Mouse (Mus musculus): ENCODE measurements around the gene Klrb1c. TPM values are rescaled to one million over a fixed set of nuclear protein-coding genes. Genes with fewer than 3 reads are reported as not detected.
"Not testable (repeated sequence)": the region's sequence is repeated elsewhere in the genome, so short reads cannot be mapped to it uniquely, and the experiment has no call there.

Gene Klrb1c
- polyA plus RNA-seq, 1 experiment from 2014 or later: not detected

GRCm38 (mm10) chr6:128753610-128754224, 35.3 kb downstream of the Klrb1c start:
- not testable (repeated sequence) for H3K4me3 ChIP-seq (ENCODE audit: low read depth, low read length); H3K4me1 ChIP-seq (replicated peaks; ENCODE audit: control insufficient read depth, insufficient read depth, low read length); H3K9ac ChIP-seq (ENCODE audit: low read length); H3K27ac ChIP-seq (ENCODE audit: low read depth, low read length); H3K27me3 ChIP-seq (ENCODE audit: control insufficient read depth, insufficient read depth, low read length); H3K9me3 ChIP-seq (ENCODE audit: control insufficient read depth, low read length); H3K4me2 ChIP-seq (ENCODE audit: low read depth, low read length, severe bottlenecking); H3K36me3 ChIP-seq (ENCODE audit: control insufficient read depth, insufficient read depth, low read length)
- DNase-seq (ENCODE audit: low spot score) (peak; percentile 80), ATAC-seq (replicated peaks; ENCODE audit: low FRiP score) (peak; percentile 96)
- 47% methylated on average over 7 of the region's 8 CpGs for WGBS

- H3K9ac ChIP-seq (ENCODE audit: low read length); H3K27ac ChIP-seq (ENCODE audit: low read depth, low read length); H3K27me3 ChIP-seq (ENCODE audit: control insufficient read depth, insufficient read depth, low read length); H3K4me3 ChIP-seq (ENCODE audit: low read depth, low read length); DNase-seq (ENCODE audit: low spot score); H3K4me2 ChIP-seq (ENCODE audit: low read depth, low read length, severe bottlenecking); H3K4me1 ChIP-seq (replicated peaks; ENCODE audit: control insufficient read depth, insufficient read depth, low read length); H3K36me3 ChIP-seq (ENCODE audit: control insufficient read depth, insufficient read depth, low read length); H3K9me3 ChIP-seq (ENCODE audit: control insufficient read depth, low read length); ATAC-seq (replicated peaks; ENCODE audit: low FRiP score): not testable (repeated sequence)
- 76% methylated on average over 6 of the region's 6 CpGs for WGBS
Observed at GRCm38 (mm10) chr6:128747006-128747405, 42.0 kb downstream of the Klrb1c start.

- Histone ChIP-seq H3K9ac (ENCODE audit: low read length) (no peak overlapping the region), H3K4me1 (replicated peaks; ENCODE audit: control insufficient read depth, insufficient read depth, low read length) (no peaks in the 10 kb centered on the region), H3K4me2 (ENCODE audit: low read depth, low read length, severe bottlenecking) (no peak overlapping the region), H3K27ac (ENCODE audit: low read depth, low read length) (no peak overlapping the region), H3K27me3 (ENCODE audit: control insufficient read depth, insufficient read depth, low read length) (no peaks in the 10 kb centered on the region), H3K9me3 (ENCODE audit: control insufficient read depth, low read length) (no peaks in the 10 kb centered on the region), H3K36me3 (ENCODE audit: control insufficient read depth, insufficient read depth, low read length) (no peaks in the 10 kb centered on the region), H3K4me3 (ENCODE audit: low read depth, low read length) (no peak overlapping the region)
- DNase-seq (ENCODE audit: low spot score): no peak
- WGBS: 91% methylated on average over 7 of the region's 7 CpGs
- ATAC-seq (replicated peaks; ENCODE audit: low FRiP score): no peak
Observed at GRCm38 (mm10) chr6:128737445-128737844, 51.6 kb downstream of the Klrb1c start.

- no peaks in the 10 kb centered on the region for H3K36me3 ChIP-seq (ENCODE audit: control insufficient read depth, insufficient read depth, low read length)
- no peak overlapping the region for H3K4me2 ChIP-seq (ENCODE audit: low read depth, low read length, severe bottlenecking)
- H3K27ac ChIP-seq (ENCODE audit: low read depth, low read length): no peak overlapping the region
- H3K4me3 ChIP-seq (ENCODE audit: low read depth, low read length): no peak overlapping the region
- H3K27me3 ChIP-seq (ENCODE audit: control insufficient read depth, insufficient read depth, low read length): no peaks in the 10 kb centered on the region
- H3K9me3 ChIP-seq (ENCODE audit: control insufficient read depth, low read length): no peaks in the 10 kb centered on the region
- no peaks in the 10 kb centered on the region for H3K4me1 ChIP-seq (replicated peaks; ENCODE audit: control insufficient read depth, insufficient read depth, low read length)
- no peak overlapping the region for H3K9ac ChIP-seq (ENCODE audit: low read length)
- no peak for ATAC-seq (replicated peaks; ENCODE audit: low FRiP score)
- no peak for DNase-seq (ENCODE audit: low spot score)
Observed at GRCm38 (mm10) chr6:128736100-128736499, 52.9 kb downstream of the Klrb1c start.

GRCm38 (mm10) chr6:128734896-128735295, 54.1 kb downstream of the Klrb1c start:
- no peak for DNase-seq (ENCODE audit: low spot score)
- no peak overlapping the region for H3K4me2 ChIP-seq (ENCODE audit: low read depth, low read length, severe bottlenecking)
- no peaks in the 10 kb centered on the region for H3K36me3 ChIP-seq (ENCODE audit: control insufficient read depth, insufficient read depth, low read length)
- no peak overlapping the region for H3K27ac ChIP-seq (ENCODE audit: low read depth, low read length)
- ATAC-seq (replicated peaks; ENCODE audit: low FRiP score): no peak
- no peaks in the 10 kb centered on the region for H3K27me3 ChIP-seq (ENCODE audit: control insufficient read depth, insufficient read depth, low read length)
- no peaks in the 10 kb centered on the region for H3K9me3 ChIP-seq (ENCODE audit: control insufficient read depth, low read length)
- H3K9ac ChIP-seq (ENCODE audit: low read length): no peak overlapping the region
- no peaks in the 10 kb centered on the region for H3K4me1 ChIP-seq (replicated peaks; ENCODE audit: control insufficient read depth, insufficient read depth, low read length)
- H3K4me3 ChIP-seq (ENCODE audit: low read depth, low read length): no peak overlapping the region

GRCm38 (mm10) chr6:128733908-128734679, 54.9 kb downstream of the Klrb1c start:
- Histone ChIP-seq H3K9ac (ENCODE audit: low read length) (no peak overlapping the region), H3K36me3 (ENCODE audit: control insufficient read depth, insufficient read depth, low read length) (no peaks in the 10 kb centered on the region), H3K27ac (ENCODE audit: low read depth, low read length) (no peak overlapping the region), H3K4me3 (ENCODE audit: low read depth, low read length) (no peak overlapping the region), H3K4me2 (ENCODE audit: low read depth, low read length, severe bottlenecking) (no peak overlapping the region), H3K4me1 (replicated peaks; ENCODE audit: control insufficient read depth, insufficient read depth, low read length) (no peaks in the 10 kb centered on the region), H3K27me3 (ENCODE audit: control insufficient read depth, insufficient read depth, low read length) (no peaks in the 10 kb centered on the region), H3K9me3 (ENCODE audit: control insufficient read depth, low read length) (no peaks in the 10 kb centered on the region)
- WGBS: 76% methylated on average over 5 of the region's 5 CpGs
- DNase-seq (ENCODE audit: low spot score) (no peak), ATAC-seq (replicated peaks; ENCODE audit: low FRiP score) (no peak)

- H3K4me2 ChIP-seq (ENCODE audit: low read depth, low read length, severe bottlenecking): no peak overlapping the region
- no peak overlapping the region for H3K4me3 ChIP-seq (ENCODE audit: low read depth, low read length)
- H3K27ac ChIP-seq (ENCODE audit: low read depth, low read length): no peak overlapping the region
- WGBS: 90% methylated on average over 3 of the region's 3 CpGs
- no peaks in the 10 kb centered on the region for H3K36me3 ChIP-seq (ENCODE audit: control insufficient read depth, insufficient read depth, low read length)
- H3K9ac ChIP-seq (ENCODE audit: low read length): no peak overlapping the region
- no peaks in the 10 kb centered on the region for H3K27me3 ChIP-seq (ENCODE audit: control insufficient read depth, insufficient read depth, low read length)
- no peak for ATAC-seq (replicated peaks; ENCODE audit: low FRiP score)
- no peaks in the 10 kb centered on the region for H3K4me1 ChIP-seq (replicated peaks; ENCODE audit: control insufficient read depth, insufficient read depth, low read length)
- no peak for DNase-seq (ENCODE audit: low spot score)
- no peaks in the 10 kb centered on the region for H3K9me3 ChIP-seq (ENCODE audit: control insufficient read depth, low read length)
Observed at GRCm38 (mm10) chr6:128732032-128732431, 57.0 kb downstream of the Klrb1c start.

Measured in forebrain, embryonic 11.5 days (tissue).